Mouse (Mus musculus) heart, adult 2 months (tissue): ENCODE measurements around the gene Diaph2. TPM values are rescaled to one million over a fixed set of nuclear protein-coding genes. Genes with fewer than 3 reads are reported as not detected.
"Not testable (repeated sequence)": the region's sequence is repeated elsewhere in the genome, so short reads cannot be mapped to it uniquely, and the experiment has no call there.

ENCODE experiments used
- DNase-seq, 2 experiments: peaks; one replicate each; pipeline ENCODE4 v3.0.0; 2021
- H3K27ac ChIP-seq: fragments of 200-600 bp; 2 replicates; pipeline ENCODE4 v1.8.1; 2022
- H3K27me3 ChIP-seq: fragments of 200-500 bp; 2 replicates; pipeline ENCODE4 v1.6.1; 2012; ENCODE audit warnings: mild to moderate bottlenecking, low read length, inconsistent platforms, mixed read lengths; ENCODE audit not compliant: control insufficient read depth, insufficient read depth
- H3K36me3 ChIP-seq: fragments of 200-500 bp; 2 replicates; pipeline ENCODE4 v1.6.1; 2012; ENCODE audit warnings: low read length, inconsistent platforms; ENCODE audit not compliant: control insufficient read depth, insufficient read depth
- H3K4me1 ChIP-seq: fragments of 200-500 bp; 2 replicates; pipeline ENCODE4 v1.6.1; 2011; ENCODE audit warnings: low read length; ENCODE audit not compliant: control insufficient read depth, insufficient read depth
- H3K4me3 ChIP-seq: fragments of 200-600 bp; 2 replicates; pipeline ENCODE4 v1.8.1; 2022
- H3K79me2 ChIP-seq: fragments of 200-500 bp; replicated peaks from 2 replicates; pipeline ENCODE4 v1.6.1; 2012; ENCODE audit warnings: mild to moderate bottlenecking, inconsistent platforms, low read length, moderate library complexity, mixed read lengths; ENCODE audit not compliant: control insufficient read depth, insufficient read depth
- H3K9ac ChIP-seq: fragments of 200-500 bp; 2 replicates; pipeline ENCODE4 v1.6.1; 2012; ENCODE audit warnings: low read depth, mild to moderate bottlenecking, control low read depth, inconsistent platforms, low read length, mixed read lengths
- CTCF ChIP-seq: fragments of 200-600 bp; IDR thresholded peaks from 2 replicates; pipeline ENCODE4 v1.8.1; 2022; ENCODE audit warnings: antibody characterized with exemption, mild to moderate bottlenecking, moderate library complexity
- EP300 ChIP-seq: fragments of 200-500 bp; IDR thresholded peaks from 2 replicates; pipeline ENCODE4 v1.6.1; 2011; ENCODE audit warnings: low read depth, low read length, control low read depth; ENCODE audit not compliant: insufficient read depth
- POLR2A ChIP-seq: fragments of 200-500 bp; IDR thresholded peaks from 2 replicates; pipeline ENCODE4 v1.6.1; 2011; ENCODE audit warnings: mild to moderate bottlenecking, low read depth, low read length, control low read depth; ENCODE audit not compliant: insufficient read depth
- WGBS: fragments of 180-500 bp; shearing (Covaris S2); methylation state at CpG from one replicate; pipeline ENCODE4 v1.1.7; 2018; 5-methylcytosine and 5-hydroxymethylcytosine counted together
- intact Hi-C: fragments of 180-260 bp; cut with DNase I; formaldehyde crosslinking; loops from one replicate; pipeline ENCODE4 v1.15.1; 2025
- polyA plus RNA-seq: library from polyadenylated mRNA; depleted of rRNA; stranded (reverse); fragments of >200 nt; gene quantifications from 2 replicates; pipeline ENCODE4 v1.2.3, GENCODE M21; 2012
- total RNA-seq, 2 experiments: library from RNA; stranded (reverse); gene quantifications; 2 replicates each; pipeline ENCODE4 v1.2.3; 2021

Diaph2 gene
- total and polyA plus RNA-seq, 3 experiments, result 3.5 to 13.5 (median 10.7) TPM

GRCm38 (mm10) chrX:130149216-130149615 is 399.7 kb downstream of the Diaph2 start:
- H3K9ac ChIP-seq, result no peak overlapping the region
- intact Hi-C loops, result no loop called here
- no peaks in the 10 kb centered on the region for H3K36me3 ChIP-seq
- H3K4me1 ChIP-seq, result no peaks in the 10 kb centered on the region
- no peak overlapping the region for H3K4me3 ChIP-seq
- no peak for DNase-seq
- H3K79me2 ChIP-seq, result no peaks in the 10 kb centered on the region
- TF ChIP-seq CTCF (peak; percentile 26), EP300 (no peak)
- H3K27me3 ChIP-seq, result no peaks in the 10 kb centered on the region
- no peak overlapping the region for H3K27ac ChIP-seq

- WGBS, result 71% methylated on average over 1 of the region's 1 CpGs
- no peak for TF ChIP-seq POLR2A
- no peak for TF ChIP-seq EP300
- no peak for TF ChIP-seq CTCF
- Histone ChIP-seq H3K27me3 (no peaks in the 10 kb centered on the region), H3K27ac (no peak overlapping the region), H3K36me3 (no peaks in the 10 kb centered on the region), H3K4me1 (no peaks in the 10 kb centered on the region), H3K4me3 (no peak overlapping the region), H3K9ac (no peak overlapping the region), H3K79me2 (no peaks in the 10 kb centered on the region)
- intact Hi-C loops, result no loop called here
- DNase-seq, result no peak
These were observed 402.6 kb downstream of the Diaph2 start for GRCm38 (mm10) chrX:130152164-130152563.

- Histone ChIP-seq H3K4me1 (no peaks in the 10 kb centered on the region), H3K27me3 (no peaks in the 10 kb centered on the region), H3K36me3 (no peaks in the 10 kb centered on the region), H3K4me3 (no peak overlapping the region), H3K79me2 (no peaks in the 10 kb centered on the region), H3K9ac (no peak overlapping the region), H3K27ac (no peak overlapping the region)
- DNase-seq, result no peak
- no peak for TF ChIP-seq CTCF
- no peak for TF ChIP-seq POLR2A
- no peak for TF ChIP-seq EP300
- WGBS, result 59% methylated on average over 2 of the region's 2 CpGs
- intact Hi-C loops, result no loop called here
These were observed 423.6 kb downstream of the Diaph2 start for GRCm38 (mm10) chrX:130173126-130173525.

- H3K4me1 ChIP-seq, result no peaks in the 10 kb centered on the region
- no peak overlapping the region for H3K9ac ChIP-seq
- no peak for DNase-seq
- intact Hi-C loops, result no loop called here
- no peak overlapping the region for H3K4me3 ChIP-seq
- H3K27me3 ChIP-seq, result no peaks in the 10 kb centered on the region
- no peak for TF ChIP-seq POLR2A
- TF ChIP-seq EP300, result no peak
- TF ChIP-seq CTCF, result no peak
- no peaks in the 10 kb centered on the region for H3K79me2 ChIP-seq
- no peak overlapping the region for H3K27ac ChIP-seq
- H3K36me3 ChIP-seq, result no peaks in the 10 kb centered on the region
- 52% methylated on average over 1 of the region's 1 CpGs for WGBS
These were observed 438.3 kb downstream of the Diaph2 start for GRCm38 (mm10) chrX:130187891-130188290.

GRCm38 (mm10) chrX:130188449-130188848 is 438.9 kb downstream of the Diaph2 start:
- Histone ChIP-seq H3K27me3 (no peaks in the 10 kb centered on the region), H3K27ac (no peak overlapping the region), H3K4me1 (no peaks in the 10 kb centered on the region), H3K36me3 (no peaks in the 10 kb centered on the region), H3K79me2 (no peaks in the 10 kb centered on the region), H3K4me3 (no peak overlapping the region), H3K9ac (no peak overlapping the region)
- TF ChIP-seq CTCF (no peak), EP300 (no peak), POLR2A (no peak)
- intact Hi-C loops, result no loop called here
- 61% methylated on average over 2 of the region's 2 CpGs for WGBS
- no peak for DNase-seq

GRCm38 (mm10) chrX:130189250-130189649 is 439.7 kb downstream of the Diaph2 start:
- Histone ChIP-seq H3K36me3 (no peaks in the 10 kb centered on the region), H3K4me1 (no peaks in the 10 kb centered on the region), H3K27ac (no peak overlapping the region), H3K27me3 (no peaks in the 10 kb centered on the region), H3K9ac (no peak overlapping the region), H3K79me2 (no peaks in the 10 kb centered on the region), H3K4me3 (no peak overlapping the region)
- intact Hi-C loops, result no loop called here
- DNase-seq, result no peak
- no peak for TF ChIP-seq POLR2A

- H3K27ac ChIP-seq, DNase-seq, H3K4me3 ChIP-seq, H3K79me2 ChIP-seq, H3K36me3 ChIP-seq, H3K9ac ChIP-seq, intact Hi-C loops, H3K27me3 ChIP-seq, H3K4me1 ChIP-seq: not testable (repeated sequence)
- 94% methylated on average over 3 of the region's 3 CpGs for WGBS
These were observed 447.9 kb downstream of the Diaph2 start for GRCm38 (mm10) chrX:130197412-130197811.
